Mouse (Mus musculus) neural tube, embryonic 11.5 days (tissue): ENCODE measurements around the gene Aatf. TPM values are rescaled to one million over a fixed set of nuclear protein-coding genes. Genes with fewer than 3 reads are reported as not detected.

Experiments
- ATAC-seq: fragments of 200-750 bp; cut with Nextera tagmentation; 2 replicates; pipeline ENCODE4 v1.8.0; 2017; ENCODE audit warnings: moderate number of reproducible peaks, mild to moderate bottlenecking, moderate TSS enrichment, moderate library complexity; ENCODE audit not compliant: insufficient read depth, low FRiP score, low TSS enrichment
- DNase-seq: peaks from one replicate; pipeline ENCODE4 v3.0.0-alpha.2; 2015; ENCODE audit warnings: low spot score
- H3K27ac ChIP-seq: fragments of 300-500 bp; sonication (generic); 2 replicates; pipeline ENCODE4 v1.5.1; 2014; ENCODE audit warnings: low read depth, mild to moderate bottlenecking, low read length
- H3K27me3 ChIP-seq: fragments of 300-500 bp; sonication (generic); 2 replicates; pipeline ENCODE4 v1.6.1; 2014; ENCODE audit warnings: mild to moderate bottlenecking, low read length, mixed read lengths; ENCODE audit not compliant: control insufficient read depth, insufficient read depth
- H3K36me3 ChIP-seq: fragments of 300-500 bp; sonication (generic); 2 replicates; pipeline ENCODE4 v1.6.1; 2014; ENCODE audit warnings: mild to moderate bottlenecking, low read length, moderate library complexity, mixed read lengths; ENCODE audit not compliant: control insufficient read depth, insufficient read depth
- H3K4me1 ChIP-seq: fragments of 300-500 bp; sonication (generic); 2 replicates; pipeline ENCODE4 v1.6.1; 2014; ENCODE audit warnings: low read length, mixed read lengths; ENCODE audit not compliant: control insufficient read depth, insufficient read depth
- H3K4me2 ChIP-seq: fragments of 300-500 bp; sonication (generic); 2 replicates; pipeline ENCODE4 v1.6.1; 2014; ENCODE audit warnings: low read depth, mild to moderate bottlenecking, moderate library complexity
- H3K4me3 ChIP-seq: fragments of 300-500 bp; sonication (generic); 2 replicates; pipeline ENCODE4 v1.5.1; 2014; ENCODE audit warnings: low read depth, low read length
- H3K9ac ChIP-seq: fragments of 300-500 bp; sonication (generic); 2 replicates; pipeline ENCODE4 v1.6.1; 2014; ENCODE audit warnings: mild to moderate bottlenecking, low read length
- H3K9me3 ChIP-seq: fragments of 300-500 bp; sonication (generic); 2 replicates; pipeline ENCODE4 v1.6.1; 2016; ENCODE audit warnings: low read length; ENCODE audit not compliant: control insufficient read depth
- WGBS: fragments of 180-500 bp; shearing (Covaris S2); extraction: QIAGEN DNeasy Blood & Tissue Kit; methylation state at CpG from one replicate; pipeline ENCODE4 v1.1.7; 2014; 5-methylcytosine and 5-hydroxymethylcytosine counted together
- polyA plus RNA-seq: library from polyadenylated mRNA; unstranded; fragments of >200 nt; fragmentation: Nextera tagmentation; extraction: Ambion mirVana; gene quantifications from 2 replicates; pipeline ENCODE4 v1.2.1, GENCODE M21; 2014

Gene Aatf
- 54.4 and 55.8 TPM in 2 replicates for polyA plus RNA-seq

- Histone ChIP-seq H3K9ac (peak within 1 kb of the TSS; percentile 75), H3K4me2 (peak within 1 kb of the TSS; percentile 75), H3K9me3 (no peaks in the 10 kb centered on the region), H3K4me1 (peaks cover 7% of the 10 kb centered on the region; the same call in 1 of the 2 replicates), H3K27ac (peak within 1 kb of the TSS; percentile 76), H3K27me3 (peaks cover 38% of the 10 kb centered on the region), H3K4me3 (peak within 1 kb of the TSS; percentile 64), H3K36me3 (no peaks in the 10 kb centered on the region)
- ATAC-seq (peak; percentile 95), DNase-seq (peak; percentile 100)
- WGBS = under 1% methylated on average over 80 of the region's 80 CpGs
These were observed at the start of gene Aatf for GRCm38 (mm10) chr11:84513171-84514116. Gene Aatf (minus strand): TSS chr11:84513522.

- no peaks in the 10 kb centered on the region for H3K9me3 ChIP-seq
- peak overlapping the region; percentile 19; the same call in 1 of the 2 replicates for H3K9ac ChIP-seq
- 16% methylated on average over 9 of the region's 9 CpGs for WGBS
- H3K36me3 ChIP-seq = no peaks in the 10 kb centered on the region
- no peaks in the 10 kb centered on the region for H3K27me3 ChIP-seq
- no peak overlapping the region for H3K4me3 ChIP-seq
- no peak overlapping the region for H3K27ac ChIP-seq
- no peak for ATAC-seq
- DNase-seq = peak; percentile 38
- H3K4me1 ChIP-seq = peaks cover 11% of the 10 kb centered on the region
- H3K4me2 ChIP-seq = no peak overlapping the region
These were observed 49.5 kb upstream of the Aatf start for GRCm38 (mm10) chr11:84562758-84563347.

DNA sequence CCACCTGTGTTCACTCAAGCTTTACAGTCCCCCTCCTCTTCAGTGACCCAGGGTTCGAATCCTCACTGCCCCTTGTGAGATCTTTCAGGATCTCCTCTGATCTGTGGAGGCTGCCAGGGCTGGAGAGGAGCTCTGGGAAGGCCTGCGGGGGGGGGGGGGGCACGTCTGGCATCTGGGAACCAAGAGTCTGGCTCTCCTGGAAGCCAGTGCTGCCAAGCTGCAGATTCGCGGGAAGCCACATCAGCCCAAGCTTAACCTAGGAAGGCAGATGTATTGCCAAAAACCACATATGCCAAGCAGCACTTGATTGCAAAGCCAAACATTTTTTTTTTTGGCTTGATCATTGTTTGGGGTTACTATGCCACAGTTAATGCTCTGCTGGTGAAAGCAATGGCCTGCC lies 48.2 kb upstream of the Aatf start:
- Histone ChIP-seq H3K4me1 (peaks cover 9% of the 10 kb centered on the region), H3K27me3 (no peaks in the 10 kb centered on the region), H3K4me3 (no peak overlapping the region), H3K9ac (no peak overlapping the region), H3K36me3 (no peaks in the 10 kb centered on the region), H3K4me2 (no peak overlapping the region), H3K27ac (no peak overlapping the region), H3K9me3 (no peaks in the 10 kb centered on the region)
- DNase-seq = no peak
- WGBS = 70% methylated on average over 5 of the region's 5 CpGs
- no peak for ATAC-seq

- no peak overlapping the region for H3K4me2 ChIP-seq
- ATAC-seq (no peak), DNase-seq (no peak)
- no peaks in the 10 kb centered on the region for H3K27me3 ChIP-seq
- no peak overlapping the region for H3K4me3 ChIP-seq
- no peaks in the 10 kb centered on the region for H3K36me3 ChIP-seq
- H3K27ac ChIP-seq = no peak overlapping the region
- H3K4me1 ChIP-seq = no peaks in the 10 kb centered on the region
- 88% methylated on average over 14 of the region's 14 CpGs for WGBS
- H3K9ac ChIP-seq = no peak overlapping the region
- H3K9me3 ChIP-seq = no peaks in the 10 kb centered on the region
These were observed 40.6 kb upstream of the Aatf start for GRCm38 (mm10) chr11:84553821-84554450.

DNA sequence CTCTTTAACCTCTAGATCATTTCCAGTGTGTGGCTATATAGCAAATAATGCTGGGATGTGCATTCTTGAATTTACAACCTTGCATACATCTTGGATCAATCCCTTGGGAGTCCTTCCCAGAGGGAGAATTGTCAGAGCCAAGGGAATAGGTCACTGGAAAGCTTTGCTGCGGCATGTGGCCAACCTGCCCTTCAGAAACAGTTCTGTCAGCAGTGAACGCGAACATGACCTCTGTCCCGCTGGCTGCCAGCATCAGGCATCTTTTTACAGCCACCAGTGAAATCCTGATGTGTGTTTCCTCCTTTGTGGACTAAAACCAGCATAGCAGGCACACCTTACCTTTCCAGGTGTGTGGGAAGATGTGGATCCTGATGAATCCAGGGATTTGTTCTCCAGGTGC lies 38.0 kb upstream of the Aatf start:
- ATAC-seq = no peak
- no peak overlapping the region for H3K4me2 ChIP-seq
- no peak overlapping the region for H3K4me3 ChIP-seq
- 84% methylated on average over 4 of the region's 4 CpGs for WGBS
- H3K27ac ChIP-seq = no peak overlapping the region
- no peaks in the 10 kb centered on the region for H3K36me3 ChIP-seq
- no peak overlapping the region for H3K9ac ChIP-seq
- DNase-seq = no peak
- no peaks in the 10 kb centered on the region for H3K9me3 ChIP-seq
- H3K4me1 ChIP-seq = no peaks in the 10 kb centered on the region
- H3K27me3 ChIP-seq = no peaks in the 10 kb centered on the region

GRCm38 (mm10) chr11:84549258-84549791 lies 36.0 kb upstream of the Aatf start:
- DNase-seq (no peak), ATAC-seq (no peak)
- no peaks in the 10 kb centered on the region for H3K27me3 ChIP-seq
- no peaks in the 10 kb centered on the region for H3K36me3 ChIP-seq
- H3K4me2 ChIP-seq = no peak overlapping the region
- no peaks in the 10 kb centered on the region for H3K9me3 ChIP-seq
- no peak overlapping the region for H3K9ac ChIP-seq
- no peak overlapping the region for H3K4me3 ChIP-seq
- WGBS = 50% methylated on average over 6 of the region's 6 CpGs
- no peaks in the 10 kb centered on the region for H3K4me1 ChIP-seq
- no peak overlapping the region for H3K27ac ChIP-seq

- no peak overlapping the region for H3K4me3 ChIP-seq
- no peak for DNase-seq
- no peak overlapping the region for H3K27ac ChIP-seq
- ATAC-seq = no peak
- WGBS = 41% methylated on average over 2 of the region's 2 CpGs
- H3K27me3 ChIP-seq = no peaks in the 10 kb centered on the region
- no peak overlapping the region for H3K4me2 ChIP-seq
- H3K36me3 ChIP-seq = no peaks in the 10 kb centered on the region
- H3K9me3 ChIP-seq = no peaks in the 10 kb centered on the region
- no peak overlapping the region for H3K9ac ChIP-seq
- no peaks in the 10 kb centered on the region for H3K4me1 ChIP-seq
These were observed 35.0 kb upstream of the Aatf start for GRCm38 (mm10) chr11:84548293-84548692.

GRCm38 (mm10) chr11:84539981-84540380 lies 26.7 kb upstream of the Aatf start:
- no peak for DNase-seq
- H3K4me1 ChIP-seq = peaks cover 11% of the 10 kb centered on the region
- no peak overlapping the region for H3K4me2 ChIP-seq
- H3K9ac ChIP-seq = no peak overlapping the region; the same call in 1 of the 2 replicates
- no peaks in the 10 kb centered on the region for H3K36me3 ChIP-seq
- H3K4me3 ChIP-seq = no peak overlapping the region
- H3K9me3 ChIP-seq = no peaks in the 10 kb centered on the region
- ATAC-seq = no peak
- peak overlapping the region; percentile 58; the same call in 1 of the 2 replicates for H3K27ac ChIP-seq
- H3K27me3 ChIP-seq = no peaks in the 10 kb centered on the region
- WGBS = 5% methylated on average over 4 of the region's 4 CpGs
